Mouse (Mus musculus) cerebellum, adult 11 months (tissue): ENCODE data around the gene Pold1.

Source experiments
- DNase-seq: peaks from one replicate; pipeline ENCODE4 v3.0.0; 2022

Pold1 gene

GRCm38 (mm10) chr7:44482836-44483435 lies 65.7 kb downstream of the Pold1 start:
- DNase-seq, result no peak
